Mouse (Mus musculus): ENCODE measurements around the gene Dpf1. TPM values are rescaled to one million over a fixed set of nuclear protein-coding genes. Genes with fewer than 3 reads are reported as not detected.
A peak's percentile ranks its signal among the peaks of the same experiment; 100 is the strongest.

The Dpf1 gene
- polyA plus RNA-seq, 1 experiment, result 0.13 TPM

GRCm38 (mm10) chr7:29271687-29272465 lies 31.9 kb upstream of the Dpf1 start:
- Histone ChIP-seq H3K9me3 (ENCODE audit: control insufficient read depth, low read length) (no peaks in the 10 kb centered on the region), H3K4me1 (ENCODE audit: control insufficient read depth) (no peaks in the 10 kb centered on the region), H3K27me3 (ENCODE audit: control insufficient read depth) (no peaks in the 10 kb centered on the region), H3K36me3 (ENCODE audit: control insufficient read depth) (no peaks in the 10 kb centered on the region), H3K4me3 (replicated peaks) (no peak overlapping the region)
- TF ChIP-seq TAL1 (IDR thresholded peaks at IDR 0.05; ENCODE audit: low read length) (no peak), GATA1 (IDR thresholded peaks at IDR 0.05; ENCODE audit: low read length) (no peak)

- H3K4me3 ChIP-seq (replicated peaks), result no peak overlapping the region
- TF ChIP-seq GATA1 (IDR thresholded peaks at IDR 0.05; ENCODE audit: low read length) (no peak), TAL1 (IDR thresholded peaks at IDR 0.05; ENCODE audit: low read length) (no peak)
- peaks cover 9% of the 10 kb centered on the region for H3K27me3 ChIP-seq (ENCODE audit: control insufficient read depth)
- H3K4me1 ChIP-seq (ENCODE audit: control insufficient read depth), result peaks cover 9% of the 10 kb centered on the region
- no peaks in the 10 kb centered on the region for H3K36me3 ChIP-seq (ENCODE audit: control insufficient read depth)
- H3K9me3 ChIP-seq (ENCODE audit: control insufficient read depth, low read length), result no peaks in the 10 kb centered on the region
Observed at GRCm38 (mm10) chr7:29276715-29277114, 27.0 kb upstream of the Dpf1 start.

GRCm38 (mm10) chr7:29277510-29277909 lies 26.2 kb upstream of the Dpf1 start:
- peaks cover 15% of the 10 kb centered on the region for H3K4me1 ChIP-seq (ENCODE audit: control insufficient read depth)
- peaks cover 17% of the 10 kb centered on the region for H3K27me3 ChIP-seq (ENCODE audit: control insufficient read depth)
- H3K9me3 ChIP-seq (ENCODE audit: control insufficient read depth, low read length), result no peaks in the 10 kb centered on the region
- TF ChIP-seq GATA1 (IDR thresholded peaks at IDR 0.05; ENCODE audit: low read length) (no peak), TAL1 (IDR thresholded peaks at IDR 0.05; ENCODE audit: low read length) (no peak)
- H3K4me3 ChIP-seq (replicated peaks), result no peak overlapping the region
- H3K36me3 ChIP-seq (ENCODE audit: control insufficient read depth), result no peaks in the 10 kb centered on the region

GRCm38 (mm10) chr7:29279261-29279660 lies 24.5 kb upstream of the Dpf1 start:
- H3K36me3 ChIP-seq (ENCODE audit: control insufficient read depth), result no peaks in the 10 kb centered on the region
- no peaks in the 10 kb centered on the region for H3K9me3 ChIP-seq (ENCODE audit: control insufficient read depth, low read length)
- H3K4me3 ChIP-seq (replicated peaks), result no peak overlapping the region
- H3K27me3 ChIP-seq (ENCODE audit: control insufficient read depth), result peaks cover 20% of the 10 kb centered on the region
- no peak for TF ChIP-seq GATA1 (IDR thresholded peaks at IDR 0.05; ENCODE audit: low read length)
- peaks cover 17% of the 10 kb centered on the region for H3K4me1 ChIP-seq (ENCODE audit: control insufficient read depth)

GRCm38 (mm10) chr7:29279924-29280323 lies 23.8 kb upstream of the Dpf1 start:
- Histone ChIP-seq H3K4me3 (replicated peaks) (no peak overlapping the region), H3K9me3 (ENCODE audit: control insufficient read depth, low read length) (no peaks in the 10 kb centered on the region), H3K4me1 (ENCODE audit: control insufficient read depth) (peaks cover 24% of the 10 kb centered on the region), H3K27me3 (ENCODE audit: control insufficient read depth) (peaks cover 20% of the 10 kb centered on the region), H3K36me3 (ENCODE audit: control insufficient read depth) (no peaks in the 10 kb centered on the region)
- TF ChIP-seq TAL1 (IDR thresholded peaks at IDR 0.05; ENCODE audit: low read length), result no peak
- TF ChIP-seq GATA1 (IDR thresholded peaks at IDR 0.05; ENCODE audit: low read length), result no peak

- H3K27me3 ChIP-seq (ENCODE audit: control insufficient read depth), result peaks cover 20% of the 10 kb centered on the region
- peak overlapping the region; percentile 60 for H3K4me3 ChIP-seq (replicated peaks)
- TF ChIP-seq TAL1 (IDR thresholded peaks at IDR 0.05; ENCODE audit: low read length) (no peak), GATA1 (IDR thresholded peaks at IDR 0.05; ENCODE audit: low read length) (no peak)
- H3K36me3 ChIP-seq (ENCODE audit: control insufficient read depth), result no peaks in the 10 kb centered on the region
- peaks cover 24% of the 10 kb centered on the region for H3K4me1 ChIP-seq (ENCODE audit: control insufficient read depth)
- no peaks in the 10 kb centered on the region for H3K9me3 ChIP-seq (ENCODE audit: control insufficient read depth, low read length)
Observed at GRCm38 (mm10) chr7:29280801-29281200, 22.9 kb upstream of the Dpf1 start.

- peak within 1 kb of the TSS; percentile 60 for H3K4me3 ChIP-seq (replicated peaks)
- peaks cover 24% of the 10 kb centered on the region for H3K4me1 ChIP-seq (ENCODE audit: control insufficient read depth)
- no peak for TF ChIP-seq GATA1 (IDR thresholded peaks at IDR 0.05; ENCODE audit: low read length)
- TF ChIP-seq TAL1 (IDR thresholded peaks at IDR 0.05; ENCODE audit: low read length), result no peak
- H3K9me3 ChIP-seq (ENCODE audit: control insufficient read depth, low read length), result no peaks in the 10 kb centered on the region
- no peaks in the 10 kb centered on the region for H3K36me3 ChIP-seq (ENCODE audit: control insufficient read depth)
- H3K27me3 ChIP-seq (ENCODE audit: control insufficient read depth), result peaks cover 20% of the 10 kb centered on the region
Observed at GRCm38 (mm10) chr7:29281201-29282073, 22.3 kb upstream of the Dpf1 start, which contains the start of gene Spint2. Gene Spint2 (minus strand): TSS chr7:29281912.

- no peak for TF ChIP-seq GATA1 (IDR thresholded peaks at IDR 0.05; ENCODE audit: low read length)
- TF ChIP-seq TAL1 (IDR thresholded peaks at IDR 0.05; ENCODE audit: low read length), result no peak
- peak overlapping the region; percentile 60 for H3K4me3 ChIP-seq (replicated peaks)
- H3K36me3 ChIP-seq (ENCODE audit: control insufficient read depth), result no peaks in the 10 kb centered on the region
- H3K9me3 ChIP-seq (ENCODE audit: control insufficient read depth, low read length), result no peaks in the 10 kb centered on the region
- peaks cover 22% of the 10 kb centered on the region for H3K27me3 ChIP-seq (ENCODE audit: control insufficient read depth)
- peaks cover 24% of the 10 kb centered on the region for H3K4me1 ChIP-seq (ENCODE audit: control insufficient read depth)
Observed at GRCm38 (mm10) chr7:29282074-29282554, 21.6 kb upstream of the Dpf1 start.

GRCm38 (mm10) chr7:29283876-29284275 lies 19.9 kb upstream of the Dpf1 start:
- no peak overlapping the region for H3K4me3 ChIP-seq (replicated peaks)
- TF ChIP-seq GATA1 (IDR thresholded peaks at IDR 0.05; ENCODE audit: low read length) (no peak), TAL1 (IDR thresholded peaks at IDR 0.05; ENCODE audit: low read length) (no peak)
- H3K27me3 ChIP-seq (ENCODE audit: control insufficient read depth), result peaks cover 24% of the 10 kb centered on the region
- H3K4me1 ChIP-seq (ENCODE audit: control insufficient read depth), result peaks cover 25% of the 10 kb centered on the region
- H3K9me3 ChIP-seq (ENCODE audit: control insufficient read depth, low read length), result no peaks in the 10 kb centered on the region
- no peaks in the 10 kb centered on the region for H3K36me3 ChIP-seq (ENCODE audit: control insufficient read depth)

Data from erythroblast, embryonic 14.5 days (primary cell).